Mouse (Mus musculus): ENCODE measurements at regions not wholly inside any gene's neighbourhood (a gene's known extent, or its start where the extent isn't known, plus 50 kb on each side); places are given as distances from the start of the nearest gene placed in this dataset.

DNA sequence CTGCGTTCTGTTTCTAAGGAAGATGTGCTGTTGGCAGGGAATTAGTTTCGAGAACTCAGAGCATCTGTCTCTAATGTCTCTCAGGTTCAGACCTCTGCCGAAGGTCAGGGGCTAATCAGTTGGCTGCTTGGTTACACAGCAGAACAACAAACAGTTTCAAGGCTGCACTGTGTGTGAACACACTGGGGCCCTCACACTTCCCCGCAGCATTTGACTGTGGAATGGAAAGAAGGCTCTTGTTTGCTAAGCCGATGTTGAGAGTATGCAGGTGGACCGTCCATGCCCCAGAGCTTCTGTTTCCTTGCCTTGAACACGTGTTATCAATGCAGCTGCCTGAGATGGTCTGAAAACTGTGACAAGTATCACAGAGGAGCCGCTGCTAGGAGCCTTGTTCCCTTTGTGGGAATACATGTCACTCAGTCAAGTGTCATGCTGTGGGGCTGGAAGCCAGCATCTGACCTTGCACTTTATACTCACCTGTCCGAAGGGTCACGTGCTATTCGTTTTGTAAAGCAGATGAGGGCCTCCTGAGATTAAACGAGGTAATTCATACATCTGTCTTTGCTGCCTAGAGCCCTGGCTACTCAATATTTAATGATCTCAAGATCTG, 141.0 kb upstream of the Ankrd50 start:
- TF ChIP-seq CTCF (IDR thresholded peaks at IDR 0.05) (no peak), POLR2A (IDR thresholded peaks at IDR 0.05; ENCODE audit: insufficient read depth, low read depth, low read length) (no peak), EP300 (IDR thresholded peaks at IDR 0.05; ENCODE audit: insufficient read depth, low read depth, low read length) (no peak)
